In the genomic region with DNA sequence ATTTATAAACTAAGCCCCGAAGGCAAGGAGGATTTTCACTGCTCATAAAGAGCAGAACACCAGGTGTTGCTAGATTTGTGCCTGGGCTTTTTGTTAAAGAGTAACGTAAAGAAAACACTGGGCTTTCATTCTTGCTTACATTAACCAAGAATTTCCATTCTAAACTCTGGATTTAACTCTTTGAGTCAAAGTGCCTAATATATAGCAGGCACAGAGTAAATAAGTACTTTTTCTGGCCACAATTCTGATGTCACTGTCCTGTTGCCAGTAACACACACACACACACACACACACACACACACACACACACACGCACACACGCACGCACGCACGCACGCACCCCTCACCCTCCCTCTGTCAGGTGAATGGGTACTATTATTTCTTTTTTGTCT, we compare ENCODE assay signal across 12 mouse cellular contexts.
DNase-seq lines count a peak whose midpoint lies in the region; ATAC-seq and TF ChIP-seq lines count a peak whose summit lies in the region.
"Had no signal": no experiment of that assay in that cellular context is flagged by ENCODE, and none has a peak within 500 bp of the region (broad histone marks: within the 10 kb centered on the region; RNA-seq: fewer than 3 reads in every experiment).

No protein-coding gene starts in this region.

- no peaks in the 10 kb centered on the region for H3K27me3 ChIP-seq in forebrain, embryonic 11.5 days (ENCODE audit: control insufficient read depth, insufficient read depth, low read length)
- no peaks in the 10 kb centered on the region for H3K27me3 ChIP-seq in forebrain, postnatal 0 days (ENCODE audit: insufficient read depth, low read length)
- no peaks in the 10 kb centered on the region for H3K27me3 ChIP-seq in neural tube, embryonic 11.5 days (ENCODE audit: control insufficient read depth, insufficient read depth, low read length)
- no peaks in the 10 kb centered on the region for H3K27me3 ChIP-seq in midbrain, embryonic 14.5 days (ENCODE audit: control insufficient read depth, insufficient read depth, low read length)
- H3K27me3 ChIP-seq: heart, embryonic 15.5 days had no signal

- no peaks in the 10 kb centered on the region; the same call in 1 of the 2 replicates for H3K4me1 ChIP-seq in forebrain, embryonic 11.5 days (replicated peaks; ENCODE audit: control insufficient read depth, insufficient read depth, low read length)
- H3K4me1 ChIP-seq in forebrain, postnatal 0 days (ENCODE audit: insufficient read depth), result no peaks in the 10 kb centered on the region
- peaks cover 1% of the 10 kb centered on the region; the same call in 1 of the 2 replicates for H3K4me1 ChIP-seq in neural tube, embryonic 11.5 days (ENCODE audit: control insufficient read depth, insufficient read depth, low read length)
- H3K4me1 ChIP-seq in midbrain, embryonic 14.5 days (ENCODE audit: control insufficient read depth, insufficient read depth, low read length), result peaks cover 17% of the 10 kb centered on the region
- H3K4me1 ChIP-seq: heart, embryonic 15.5 days had no signal

- no peaks in the 10 kb centered on the region for H3K9me3 ChIP-seq in forebrain, embryonic 11.5 days (ENCODE audit: control insufficient read depth, low read length)
- H3K9me3 ChIP-seq in forebrain, postnatal 0 days (ENCODE audit: low read length), result no peaks in the 10 kb centered on the region
- H3K9me3 ChIP-seq in neural tube, embryonic 11.5 days (ENCODE audit: control insufficient read depth, low read length), result no peaks in the 10 kb centered on the region
- H3K9me3 ChIP-seq in midbrain, embryonic 14.5 days (ENCODE audit: control insufficient read depth, low read length), result no peaks in the 10 kb centered on the region
- H3K9me3 ChIP-seq: heart, embryonic 15.5 days had no signal

- DNase-seq in forebrain, embryonic 11.5 days (ENCODE audit: low spot score), result no peak
- no peak for DNase-seq in forebrain, postnatal 0 days
- DNase-seq in neural tube, embryonic 11.5 days (ENCODE audit: low spot score), result no peak
- no peak for DNase-seq in neural tube, embryonic 10.5 days (ENCODE audit: extremely low spot score, low spot score)
- no peak for DNase-seq in midbrain, embryonic 14.5 days
- no peak for DNase-seq in adrenal gland, adult (ENCODE audit: inconsistent age in 2 of 2, low spot score in 1 of 2)
- no peak for DNase-seq in heart, postnatal 36 days
- DNase-seq in thymus, postnatal 0 days (ENCODE audit: low spot score), result no peak
- DNase-seq: cerebellum, adult 18-20 months; gastrocnemius, postnatal 25 days; kidney, adult 18-20 months had no signal

- intact Hi-C loops in heart, postnatal 36 days (cut with DNase I), result no loop called here

- no peak for TF ChIP-seq CTCF in forebrain, postnatal 0 days (IDR thresholded peaks at IDR 0.05; ENCODE audit: low read depth)

- H3K4me3 ChIP-seq in forebrain, embryonic 11.5 days (ENCODE audit: low read depth, low read length), result no peak overlapping the region
- no peak overlapping the region for H3K4me3 ChIP-seq in forebrain, postnatal 0 days (ENCODE audit: low read depth, low read length)
- H3K4me3 ChIP-seq in neural tube, embryonic 11.5 days (ENCODE audit: low read depth, low read length), result no peak overlapping the region
- no peak overlapping the region for H3K4me3 ChIP-seq in midbrain, embryonic 14.5 days (replicated peaks; ENCODE audit: low read depth, low read length)
- H3K4me3 ChIP-seq: heart, embryonic 15.5 days had no signal

- no peak overlapping the region for H3K9ac ChIP-seq in forebrain, embryonic 11.5 days (ENCODE audit: low read length)
- no peak overlapping the region for H3K9ac ChIP-seq in forebrain, postnatal 0 days
- H3K9ac ChIP-seq in neural tube, embryonic 11.5 days (ENCODE audit: low read length), result no peak overlapping the region
- H3K9ac ChIP-seq in midbrain, embryonic 14.5 days (replicated peaks; ENCODE audit: low read length), result no peak overlapping the region
- H3K9ac ChIP-seq: heart, embryonic 15.5 days had no signal

- WGBS in forebrain, embryonic 11.5 days, result 58% methylated on average over 8 of the region's 8 CpGs
- WGBS in forebrain, postnatal 0 days, result 43% methylated on average over 8 of the region's 8 CpGs
- WGBS in neural tube, embryonic 11.5 days, result 79% methylated on average over 8 of the region's 8 CpGs
- 74% methylated on average over 8 of the region's 8 CpGs for WGBS in midbrain, embryonic 14.5 days

- H3K36me3 ChIP-seq in forebrain, embryonic 11.5 days (ENCODE audit: control insufficient read depth, insufficient read depth, low read length), result no peaks in the 10 kb centered on the region
- H3K36me3 ChIP-seq in forebrain, postnatal 0 days (ENCODE audit: insufficient read depth), result peaks cover 6% of the 10 kb centered on the region
- no peaks in the 10 kb centered on the region for H3K36me3 ChIP-seq in neural tube, embryonic 11.5 days (ENCODE audit: control insufficient read depth, insufficient read depth, low read length)
- peaks cover 17% of the 10 kb centered on the region for H3K36me3 ChIP-seq in midbrain, embryonic 14.5 days (ENCODE audit: control insufficient read depth, insufficient read depth, low read length)
- H3K36me3 ChIP-seq: heart, embryonic 15.5 days had no signal

- peak overlapping the region; percentile 81 for H3K27ac ChIP-seq in forebrain, embryonic 11.5 days (ENCODE audit: low read depth, low read length)
- H3K27ac ChIP-seq in forebrain, postnatal 0 days (ENCODE audit: low read depth, low read length), result no peak overlapping the region
- 0 out of 2 replicates have a peak overlapping the region, but pooled peaks have one; percentile 11 for H3K27ac ChIP-seq in neural tube, embryonic 11.5 days (ENCODE audit: low read depth, low read length)
- H3K27ac ChIP-seq in midbrain, embryonic 14.5 days (replicated peaks; ENCODE audit: low read depth, low read length), result peak overlapping the region; percentile 63
- H3K27ac ChIP-seq: heart, embryonic 15.5 days had no signal

- ATAC-seq in forebrain, embryonic 11.5 days (replicated peaks; ENCODE audit: low FRiP score), result 0 out of 2 replicates have a peak, but pooled peaks have one; percentile 34
- ATAC-seq in forebrain, postnatal 0 days, result no peak
- no peak for ATAC-seq in neural tube, embryonic 11.5 days (ENCODE audit: insufficient read depth, low FRiP score, low TSS enrichment)
- ATAC-seq in midbrain, embryonic 14.5 days (ENCODE audit: low FRiP score, low TSS enrichment), result no peak

- H3K4me2 ChIP-seq in forebrain, embryonic 11.5 days (ENCODE audit: low read depth, low read length, severe bottlenecking), result no peak overlapping the region
- H3K4me2 ChIP-seq in forebrain, postnatal 0 days (ENCODE audit: low read depth), result no peak overlapping the region
- no peak overlapping the region for H3K4me2 ChIP-seq in neural tube, embryonic 11.5 days (ENCODE audit: low read depth)
- no peak overlapping the region for H3K4me2 ChIP-seq in midbrain, embryonic 14.5 days (ENCODE audit: low read length)
- H3K4me2 ChIP-seq: heart, embryonic 15.5 days had no signal
